Mouse (Mus musculus): ENCODE measurements around the gene Mt1. TPM values are rescaled to one million over a fixed set of nuclear protein-coding genes. Genes with fewer than 3 reads are reported as not detected.
A peak's percentile ranks its signal among the peaks of the same experiment; 100 is the strongest.

Mt1 gene
- polyA plus RNA-seq, 1 experiment from 2014 or later, result 81.4 TPM

- Histone ChIP-seq H3K27ac (replicated peaks; ENCODE audit: low read depth, low read length) (no peak overlapping the region), H3K9ac (ENCODE audit: low read length) (no peak overlapping the region), H3K9me3 (ENCODE audit: control insufficient read depth, low read length) (no peaks in the 10 kb centered on the region), H3K27me3 (ENCODE audit: control insufficient read depth, insufficient read depth, low read length) (peaks cover 32% of the 10 kb centered on the region), H3K36me3 (ENCODE audit: control insufficient read depth, insufficient read depth, low read length) (no peaks in the 10 kb centered on the region), H3K4me1 (ENCODE audit: control insufficient read depth, insufficient read depth, low read length) (peaks cover 14% of the 10 kb centered on the region), H3K4me3 (ENCODE audit: low read depth, low read length) (no peak overlapping the region), H3K4me2 (ENCODE audit: low read depth, severe bottlenecking) (no peak overlapping the region)
- ATAC-seq (ENCODE audit: insufficient number of reproducible peaks, low FRiP score, low TSS enrichment, low read depth) (no peak), DNase-seq (ENCODE audit: low spot score) (no peak)
- WGBS, result 33% methylated on average over 21 of the region's 21 CpGs
Observed at GRCm38 (mm10) chr8:94187290-94188002, 8.6 kb downstream of the Mt1 start.

- Histone ChIP-seq H3K36me3 (ENCODE audit: control insufficient read depth, insufficient read depth, low read length) (no peaks in the 10 kb centered on the region), H3K4me1 (ENCODE audit: control insufficient read depth, insufficient read depth, low read length) (peaks cover 6% of the 10 kb centered on the region; the same call in 1 of the 2 replicates), H3K4me3 (ENCODE audit: low read depth, low read length) (no peak overlapping the region), H3K27ac (replicated peaks; ENCODE audit: low read depth, low read length) (no peak overlapping the region), H3K4me2 (ENCODE audit: low read depth, severe bottlenecking) (no peak overlapping the region), H3K9me3 (ENCODE audit: control insufficient read depth, low read length) (no peaks in the 10 kb centered on the region), H3K9ac (ENCODE audit: low read length) (no peak overlapping the region), H3K27me3 (ENCODE audit: control insufficient read depth, insufficient read depth, low read length) (peaks cover 13% of the 10 kb centered on the region)
- ATAC-seq (ENCODE audit: insufficient number of reproducible peaks, low FRiP score, low TSS enrichment, low read depth) (no peak), DNase-seq (ENCODE audit: low spot score) (no peak)
- whole genome bisulfite sequencing, result 74% methylated on average over 13 of the region's 13 CpGs
Observed at GRCm38 (mm10) chr8:94189275-94190031, 10.6 kb downstream of the Mt1 start.

- DNase-seq (ENCODE audit: low spot score) (peak; percentile 60), ATAC-seq (ENCODE audit: insufficient number of reproducible peaks, low FRiP score, low TSS enrichment, low read depth) (no peak)
- Histone ChIP-seq H3K9me3 (ENCODE audit: control insufficient read depth, low read length) (no peaks in the 10 kb centered on the region), H3K4me1 (ENCODE audit: control insufficient read depth, insufficient read depth, low read length) (peaks cover 4% of the 10 kb centered on the region; the same call in 1 of the 2 replicates), H3K9ac (ENCODE audit: low read length) (no peak overlapping the region), H3K4me2 (ENCODE audit: low read depth, severe bottlenecking) (peak overlapping the region; percentile 32), H3K4me3 (ENCODE audit: low read depth, low read length) (peak overlapping the region; percentile 17; the same call in 1 of the 2 replicates), H3K27me3 (ENCODE audit: control insufficient read depth, insufficient read depth, low read length) (peaks cover 4% of the 10 kb centered on the region), H3K27ac (replicated peaks; ENCODE audit: low read depth, low read length) (no peak overlapping the region), H3K36me3 (ENCODE audit: control insufficient read depth, insufficient read depth, low read length) (no peaks in the 10 kb centered on the region)
- 23% methylated on average over 21 of the region's 21 CpGs for WGBS
Observed at GRCm38 (mm10) chr8:94191101-94191691, 12.3 kb downstream of the Mt1 start.

- Histone ChIP-seq H3K9me3 (ENCODE audit: control insufficient read depth, low read length) (no peaks in the 10 kb centered on the region), H3K9ac (ENCODE audit: low read length) (no peak overlapping the region), H3K4me1 (ENCODE audit: control insufficient read depth, insufficient read depth, low read length) (no peaks in the 10 kb centered on the region; the same call in 1 of the 2 replicates), H3K4me2 (ENCODE audit: low read depth, severe bottlenecking) (no peak overlapping the region), H3K27me3 (ENCODE audit: control insufficient read depth, insufficient read depth, low read length) (no peaks in the 10 kb centered on the region), H3K4me3 (ENCODE audit: low read depth, low read length) (no peak overlapping the region), H3K36me3 (ENCODE audit: control insufficient read depth, insufficient read depth, low read length) (no peaks in the 10 kb centered on the region), H3K27ac (replicated peaks; ENCODE audit: low read depth, low read length) (no peak overlapping the region)
- no peak for ATAC-seq (ENCODE audit: insufficient number of reproducible peaks, low FRiP score, low TSS enrichment, low read depth)
- DNase-seq (ENCODE audit: low spot score), result no peak
- WGBS, result 48% methylated on average over 1 of the region's 1 CpGs
Observed at GRCm38 (mm10) chr8:94192926-94193325, 14.0 kb downstream of the Mt1 start.

- Histone ChIP-seq H3K27me3 (ENCODE audit: control insufficient read depth, insufficient read depth, low read length) (no peaks in the 10 kb centered on the region), H3K9me3 (ENCODE audit: control insufficient read depth, low read length) (no peaks in the 10 kb centered on the region), H3K36me3 (ENCODE audit: control insufficient read depth, insufficient read depth, low read length) (no peaks in the 10 kb centered on the region), H3K9ac (ENCODE audit: low read length) (no peak overlapping the region), H3K27ac (replicated peaks; ENCODE audit: low read depth, low read length) (no peak overlapping the region), H3K4me2 (ENCODE audit: low read depth, severe bottlenecking) (no peak overlapping the region), H3K4me3 (ENCODE audit: low read depth, low read length) (no peak overlapping the region), H3K4me1 (ENCODE audit: control insufficient read depth, insufficient read depth, low read length) (no peaks in the 10 kb centered on the region; the same call in 1 of the 2 replicates)
- 92% methylated on average over 7 of the region's 7 CpGs for WGBS
- DNase-seq (ENCODE audit: low spot score) (no peak), ATAC-seq (ENCODE audit: insufficient number of reproducible peaks, low FRiP score, low TSS enrichment, low read depth) (no peak)
Observed at GRCm38 (mm10) chr8:94194591-94195223, 15.8 kb downstream of the Mt1 start.

GRCm38 (mm10) chr8:94199202-94199869, 20.5 kb downstream of the Mt1 start:
- H3K4me2 ChIP-seq (ENCODE audit: low read depth, severe bottlenecking), result no peak overlapping the region
- peak; percentile 86 for DNase-seq (ENCODE audit: low spot score)
- no peak for ATAC-seq (ENCODE audit: insufficient number of reproducible peaks, low FRiP score, low TSS enrichment, low read depth)
- H3K36me3 ChIP-seq (ENCODE audit: control insufficient read depth, insufficient read depth, low read length), result no peaks in the 10 kb centered on the region
- no peak overlapping the region for H3K4me3 ChIP-seq (ENCODE audit: low read depth, low read length)
- no peaks in the 10 kb centered on the region for H3K9me3 ChIP-seq (ENCODE audit: control insufficient read depth, low read length)
- H3K27me3 ChIP-seq (ENCODE audit: control insufficient read depth, insufficient read depth, low read length), result no peaks in the 10 kb centered on the region
- no peaks in the 10 kb centered on the region for H3K4me1 ChIP-seq (ENCODE audit: control insufficient read depth, insufficient read depth, low read length)
- 43% methylated on average over 10 of the region's 10 CpGs for WGBS
- H3K9ac ChIP-seq (ENCODE audit: low read length), result no peak overlapping the region
- no peak overlapping the region for H3K27ac ChIP-seq (replicated peaks; ENCODE audit: low read depth, low read length)

GRCm38 (mm10) chr8:94204043-94204442, 25.2 kb downstream of the Mt1 start:
- DNase-seq (ENCODE audit: low spot score), result no peak
- H3K9ac ChIP-seq (ENCODE audit: low read length), result no peak overlapping the region
- H3K4me3 ChIP-seq (ENCODE audit: low read depth, low read length), result no peak overlapping the region
- H3K36me3 ChIP-seq (ENCODE audit: control insufficient read depth, insufficient read depth, low read length), result no peaks in the 10 kb centered on the region
- 70% methylated on average over 3 of the region's 3 CpGs for WGBS
- ATAC-seq (ENCODE audit: insufficient number of reproducible peaks, low FRiP score, low TSS enrichment, low read depth), result no peak
- H3K27ac ChIP-seq (replicated peaks; ENCODE audit: low read depth, low read length), result no peak overlapping the region
- H3K27me3 ChIP-seq (ENCODE audit: control insufficient read depth, insufficient read depth, low read length), result no peaks in the 10 kb centered on the region
- H3K4me1 ChIP-seq (ENCODE audit: control insufficient read depth, insufficient read depth, low read length), result no peaks in the 10 kb centered on the region
- H3K4me2 ChIP-seq (ENCODE audit: low read depth, severe bottlenecking), result no peak overlapping the region
- no peaks in the 10 kb centered on the region for H3K9me3 ChIP-seq (ENCODE audit: control insufficient read depth, low read length)

- H3K27me3 ChIP-seq (ENCODE audit: control insufficient read depth, insufficient read depth, low read length), result no peaks in the 10 kb centered on the region
- 17% methylated on average over 5 of the region's 5 CpGs for WGBS
- H3K4me3 ChIP-seq (ENCODE audit: low read depth, low read length), result no peak overlapping the region
- DNase-seq (ENCODE audit: low spot score) (peak; percentile 88), ATAC-seq (ENCODE audit: insufficient number of reproducible peaks, low FRiP score, low TSS enrichment, low read depth) (no peak)
- H3K9ac ChIP-seq (ENCODE audit: low read length), result no peak overlapping the region
- H3K9me3 ChIP-seq (ENCODE audit: control insufficient read depth, low read length), result no peaks in the 10 kb centered on the region
- H3K4me1 ChIP-seq (ENCODE audit: control insufficient read depth, insufficient read depth, low read length), result no peaks in the 10 kb centered on the region
- no peaks in the 10 kb centered on the region for H3K36me3 ChIP-seq (ENCODE audit: control insufficient read depth, insufficient read depth, low read length)
- H3K4me2 ChIP-seq (ENCODE audit: low read depth, severe bottlenecking), result no peak overlapping the region
- H3K27ac ChIP-seq (replicated peaks; ENCODE audit: low read depth, low read length), result no peak overlapping the region
Observed at GRCm38 (mm10) chr8:94205736-94206135, 26.9 kb downstream of the Mt1 start.
